Mouse (Mus musculus) hindbrain, embryonic 14.5 days (tissue): ENCODE results near the gene Fam221b. TPM values are rescaled to one million over a fixed set of nuclear protein-coding genes. Genes with fewer than 3 reads are reported as not detected.

Source experiments
- ATAC-seq: fragments of 200-750 bp; cut with Nextera tagmentation; 2 replicates; pipeline ENCODE4 v1.8.0; 2017; ENCODE audit warnings: moderate number of reproducible peaks, mild to moderate bottlenecking, moderate TSS enrichment, moderate library complexity; ENCODE audit not compliant: low FRiP score
- DNase-seq: peaks from one replicate; pipeline ENCODE4 v3.0.0-alpha.2; 2015; ENCODE audit warnings: low spot score
- H3K27ac ChIP-seq: fragments of 300-500 bp; sonication (generic); 2 replicates; pipeline ENCODE4 v1.5.1; 2014; ENCODE audit warnings: mild to moderate bottlenecking, moderate library complexity
- H3K27me3 ChIP-seq: fragments of 300-500 bp; sonication (generic); 2 replicates; pipeline ENCODE4 v1.6.1; 2014; ENCODE audit warnings: mild to moderate bottlenecking, low read length, mixed read lengths; ENCODE audit not compliant: control insufficient read depth, insufficient read depth
- H3K36me3 ChIP-seq: fragments of 300-500 bp; sonication (generic); replicated peaks from 2 replicates; pipeline ENCODE4 v1.6.1; 2014; ENCODE audit not compliant: control insufficient read depth, insufficient read depth
- H3K4me1 ChIP-seq: fragments of 300-500 bp; sonication (generic); replicated peaks from 2 replicates; pipeline ENCODE4 v1.6.1; 2014; ENCODE audit warnings: antibody characterized with exemption, low read length, mixed read lengths; ENCODE audit not compliant: control insufficient read depth, insufficient read depth
- H3K4me2 ChIP-seq: fragments of 300-500 bp; sonication (generic); replicated peaks from 2 replicates; pipeline ENCODE4 v1.6.1; 2014; ENCODE audit warnings: mild to moderate bottlenecking, moderate library complexity
- H3K4me3 ChIP-seq: fragments of 300-500 bp; sonication (generic); replicated peaks from 2 replicates; pipeline ENCODE4 v1.5.1; 2014; ENCODE audit warnings: mild to moderate bottlenecking, low read length
- H3K9ac ChIP-seq: fragments of 300-500 bp; sonication (generic); 2 replicates; pipeline ENCODE4 v1.6.1; 2014
- H3K9me3 ChIP-seq: fragments of 300-500 bp; sonication (generic); 2 replicates; pipeline ENCODE4 v1.6.1; 2016; ENCODE audit warnings: low read length; ENCODE audit not compliant: control insufficient read depth
- WGBS: fragments of 180-500 bp; shearing (Covaris S2); extraction: QIAGEN DNeasy Blood & Tissue Kit; methylation state at CpG from one replicate; pipeline ENCODE4 v1.1.7; 2014; 5-methylcytosine and 5-hydroxymethylcytosine counted together
- polyA plus RNA-seq: library from polyadenylated mRNA; unstranded; fragments of >200 nt; fragmentation: Nextera tagmentation; extraction: Ambion mirVana; gene quantifications from 2 replicates; pipeline ENCODE4 v1.2.1, GENCODE M21; 2014

The Fam221b gene
- polyA plus RNA-seq, 1 experiment from 2014 or later = 2.2 TPM

GRCm38 (mm10) chr4:43695249-43695671 lies 26.3 kb upstream of the Fam221b start:
- H3K4me1 ChIP-seq = no peaks in the 10 kb centered on the region
- no peak overlapping the region for H3K4me3 ChIP-seq
- WGBS = 30% methylated on average over 9 of the region's 9 CpGs
- DNase-seq = no peak
- no peak overlapping the region for H3K27ac ChIP-seq
- no peak for ATAC-seq
- no peaks in the 10 kb centered on the region for H3K27me3 ChIP-seq
- peaks cover 10% of the 10 kb centered on the region for H3K36me3 ChIP-seq
- H3K9me3 ChIP-seq = no peaks in the 10 kb centered on the region
- H3K4me2 ChIP-seq = no peak overlapping the region
- no peak overlapping the region for H3K9ac ChIP-seq

GRCm38 (mm10) chr4:43694439-43695248 lies 25.7 kb upstream of the Fam221b start:
- 94% methylated on average over 1 of the region's 1 CpGs for WGBS
- Histone ChIP-seq H3K27me3 (no peaks in the 10 kb centered on the region), H3K9ac (no peak overlapping the region), H3K4me2 (no peak overlapping the region), H3K27ac (no peak overlapping the region), H3K36me3 (peaks cover 16% of the 10 kb centered on the region), H3K4me3 (no peak overlapping the region), H3K4me1 (no peaks in the 10 kb centered on the region), H3K9me3 (no peaks in the 10 kb centered on the region)
- ATAC-seq (no peak), DNase-seq (no peak)

- Histone ChIP-seq H3K27me3 (no peaks in the 10 kb centered on the region), H3K4me1 (no peaks in the 10 kb centered on the region), H3K27ac (no peak overlapping the region), H3K36me3 (peaks cover 25% of the 10 kb centered on the region), H3K9me3 (no peaks in the 10 kb centered on the region), H3K4me3 (no peak overlapping the region), H3K9ac (no peak overlapping the region), H3K4me2 (no peak overlapping the region)
- WGBS = 75% methylated on average over 5 of the region's 5 CpGs
- DNase-seq (no peak), ATAC-seq (no peak)
These were observed 24.9 kb upstream of the Fam221b start for GRCm38 (mm10) chr4:43693806-43694241.

- no peaks in the 10 kb centered on the region for H3K9me3 ChIP-seq
- ATAC-seq = no peak
- 90% methylated on average over 5 of the region's 5 CpGs for WGBS
- peaks cover 52% of the 10 kb centered on the region for H3K36me3 ChIP-seq
- H3K4me2 ChIP-seq = no peak overlapping the region
- H3K27me3 ChIP-seq = no peaks in the 10 kb centered on the region
- H3K27ac ChIP-seq = no peak overlapping the region
- H3K4me1 ChIP-seq = no peaks in the 10 kb centered on the region
- no peak overlapping the region for H3K4me3 ChIP-seq
- no peak for DNase-seq
- no peak overlapping the region for H3K9ac ChIP-seq
These were observed 22.1 kb upstream of the Fam221b start for GRCm38 (mm10) chr4:43691026-43691425.

GRCm38 (mm10) chr4:43690021-43690420 lies 21.1 kb upstream of the Fam221b start:
- WGBS = 94% methylated on average over 17 of the region's 17 CpGs

GRCm38 (mm10) chr4:43679416-43680043 lies 10.6 kb upstream of the Fam221b start:
- H3K4me2 ChIP-seq = no peak overlapping the region
- no peaks in the 10 kb centered on the region for H3K27me3 ChIP-seq
- DNase-seq = no peak
- no peak overlapping the region for H3K9ac ChIP-seq
- no peaks in the 10 kb centered on the region for H3K4me1 ChIP-seq
- no peak for ATAC-seq
- H3K27ac ChIP-seq = no peak overlapping the region
- peaks cover 100% of the 10 kb centered on the region for H3K36me3 ChIP-seq
- H3K9me3 ChIP-seq = no peaks in the 10 kb centered on the region
- WGBS = 92% methylated on average over 7 of the region's 7 CpGs
- H3K4me3 ChIP-seq = no peak overlapping the region

More at GRCm38 (mm10) chr4:43690021-43690420, 21.1 kb upstream of the Fam221b start:
- ATAC-seq (no peak), DNase-seq (no peak)
- Histone ChIP-seq H3K27ac (no peak overlapping the region), H3K4me3 (no peak overlapping the region), H3K36me3 (peaks cover 62% of the 10 kb centered on the region), H3K4me1 (no peaks in the 10 kb centered on the region), H3K9ac (no peak overlapping the region), H3K9me3 (no peaks in the 10 kb centered on the region), H3K27me3 (no peaks in the 10 kb centered on the region), H3K4me2 (no peak overlapping the region)

GRCm38 (mm10) chr4:43678541-43678940 lies 9.6 kb upstream of the Fam221b start:
- Histone ChIP-seq H3K36me3 (peaks cover 98% of the 10 kb centered on the region), H3K4me2 (no peak overlapping the region), H3K27ac (no peak overlapping the region), H3K9me3 (no peaks in the 10 kb centered on the region), H3K4me1 (no peaks in the 10 kb centered on the region), H3K9ac (no peak overlapping the region), H3K4me3 (no peak overlapping the region), H3K27me3 (no peaks in the 10 kb centered on the region)
- 93% methylated on average over 6 of the region's 6 CpGs for WGBS
- no peak for ATAC-seq
- no peak for DNase-seq

- ATAC-seq (no peak), DNase-seq (no peak)
- Histone ChIP-seq H3K9ac (no peak overlapping the region), H3K4me2 (no peak overlapping the region), H3K27ac (no peak overlapping the region), H3K36me3 (peaks cover 68% of the 10 kb centered on the region), H3K27me3 (no peaks in the 10 kb centered on the region), H3K4me3 (no peak overlapping the region), H3K9me3 (no peaks in the 10 kb centered on the region), H3K4me1 (peaks cover 24% of the 10 kb centered on the region)
- WGBS = 80% methylated on average over 4 of the region's 4 CpGs
These were observed 6.7 kb upstream of the Fam221b start for GRCm38 (mm10) chr4:43675608-43676007.

GRCm38 (mm10) chr4:43674974-43675373 lies 6.0 kb upstream of the Fam221b start:
- H3K9me3 ChIP-seq = no peaks in the 10 kb centered on the region
- no peak overlapping the region for H3K4me2 ChIP-seq
- peaks cover 30% of the 10 kb centered on the region for H3K4me1 ChIP-seq
- no peak overlapping the region for H3K27ac ChIP-seq
- H3K27me3 ChIP-seq = no peaks in the 10 kb centered on the region
- ATAC-seq (no peak), DNase-seq (no peak)
- H3K9ac ChIP-seq = no peak overlapping the region
- WGBS = 87% methylated on average over 5 of the region's 5 CpGs
- no peak overlapping the region for H3K4me3 ChIP-seq
- peaks cover 62% of the 10 kb centered on the region for H3K36me3 ChIP-seq
